Mouse (Mus musculus) ZHBTc4 (cell line): Measurements from ENCODE around the gene Creb3.
A peak's percentile ranks its signal among the peaks of the same experiment; 100 is the strongest.

ENCODE experiments used
- DNase-seq: peaks from one replicate; pipeline ENCODE4 v3.0.0-alpha.2; 2011; ENCODE audit warnings: low read depth, low spot score

The Creb3 gene

DNA sequence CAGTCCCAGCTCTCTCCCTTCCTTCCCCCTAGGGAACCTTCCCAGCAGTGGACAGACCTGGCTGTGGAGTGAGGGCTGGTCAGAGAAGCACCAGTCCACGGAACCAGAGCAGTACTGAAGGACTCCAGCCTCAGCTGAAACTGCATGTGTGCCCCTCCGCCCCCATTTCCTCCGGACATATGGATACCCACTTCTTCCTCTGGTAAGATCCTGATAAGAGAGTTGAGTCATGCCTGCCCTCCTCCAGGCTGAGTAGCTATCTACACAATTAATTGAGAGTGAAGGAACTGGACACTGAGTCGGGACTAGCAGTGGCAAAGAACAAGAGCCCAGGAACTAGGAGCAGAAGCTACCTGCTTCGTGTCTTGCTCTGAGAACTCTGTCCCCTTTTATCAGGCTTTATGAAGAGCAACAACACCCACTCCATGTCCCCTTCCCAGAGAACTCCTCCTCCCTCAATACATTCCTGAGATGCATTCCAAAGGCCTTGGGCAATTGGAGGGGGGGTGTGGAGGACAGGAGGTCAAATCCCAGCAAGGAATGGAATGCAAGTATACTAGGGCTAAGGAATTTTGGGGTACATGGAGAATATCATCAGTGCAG lies 4.0 kb upstream of the Creb3 start:
- DNase-seq = peak; percentile 88

DNA sequence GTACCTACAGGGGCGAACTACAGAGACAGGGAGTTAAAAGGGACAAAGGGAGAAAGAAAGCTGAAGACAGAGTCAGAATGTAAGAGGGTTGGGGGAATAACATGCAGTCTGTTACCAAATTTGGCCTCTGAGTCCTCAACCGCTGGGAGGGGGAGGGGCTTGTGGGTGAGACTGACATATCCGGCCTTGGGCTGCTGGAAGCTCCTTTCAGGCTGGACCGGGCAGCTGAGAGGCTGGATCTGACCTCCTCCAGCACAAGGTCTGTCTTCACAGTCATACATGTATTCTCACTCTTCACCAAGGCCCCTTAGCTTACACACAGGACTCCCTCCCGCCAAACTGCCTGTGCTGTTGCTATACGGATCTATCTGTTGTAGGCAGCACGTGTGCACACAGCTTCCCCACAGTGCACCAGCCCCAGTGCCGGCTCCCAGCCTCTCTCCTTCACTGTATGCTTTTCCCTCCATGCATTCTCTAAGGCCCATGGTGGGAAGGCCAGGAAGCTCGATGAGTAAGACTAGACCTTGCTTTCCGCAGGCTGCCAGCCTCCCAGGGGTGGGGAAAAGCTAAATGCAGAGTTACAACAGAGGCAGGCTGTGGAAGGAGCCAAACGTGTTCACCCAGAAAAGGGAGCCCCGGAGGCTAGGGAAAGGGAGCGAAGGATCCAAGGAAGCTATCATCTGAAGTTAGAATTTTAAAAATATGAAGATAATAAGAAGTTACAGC lies 3.3 kb upstream of the Creb3 start:
- DNase-seq = peak; percentile 77

DNA sequence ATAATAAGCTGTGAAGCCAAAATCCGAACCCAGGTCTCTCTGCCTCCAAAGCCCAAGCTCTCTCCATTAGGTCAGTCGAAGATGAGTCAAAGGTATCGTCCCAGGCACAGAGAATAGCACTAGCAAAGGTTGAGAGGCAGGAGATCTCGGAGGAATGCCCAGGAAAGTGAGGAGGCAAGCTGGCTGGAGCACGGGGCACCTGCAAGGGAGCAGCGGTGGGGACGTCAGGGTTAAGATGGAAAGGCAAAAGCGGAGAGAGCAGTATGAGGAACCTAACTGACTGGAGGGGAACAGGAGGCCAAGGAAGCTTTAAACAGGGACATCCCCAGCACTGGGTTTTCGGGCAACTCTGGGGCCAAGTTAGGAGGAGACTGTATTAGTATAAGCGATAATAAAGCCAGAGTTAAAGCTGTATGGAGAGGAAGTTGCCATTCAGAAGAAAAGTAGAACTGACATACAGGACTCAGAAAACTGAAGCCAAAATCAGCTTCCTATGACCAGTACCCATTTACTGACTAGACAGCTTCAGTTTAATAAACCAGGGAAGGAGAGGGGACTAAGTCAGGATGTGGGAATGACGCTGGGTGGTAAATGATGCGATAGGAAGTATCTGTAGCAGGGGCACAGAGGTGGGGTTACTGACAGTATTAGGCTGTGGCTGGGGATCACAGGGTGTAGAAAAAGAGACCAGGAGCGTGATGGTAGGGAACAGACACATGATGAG lies 2.5 kb upstream of the Creb3 start:
- DNase-seq = no peak

DNA sequence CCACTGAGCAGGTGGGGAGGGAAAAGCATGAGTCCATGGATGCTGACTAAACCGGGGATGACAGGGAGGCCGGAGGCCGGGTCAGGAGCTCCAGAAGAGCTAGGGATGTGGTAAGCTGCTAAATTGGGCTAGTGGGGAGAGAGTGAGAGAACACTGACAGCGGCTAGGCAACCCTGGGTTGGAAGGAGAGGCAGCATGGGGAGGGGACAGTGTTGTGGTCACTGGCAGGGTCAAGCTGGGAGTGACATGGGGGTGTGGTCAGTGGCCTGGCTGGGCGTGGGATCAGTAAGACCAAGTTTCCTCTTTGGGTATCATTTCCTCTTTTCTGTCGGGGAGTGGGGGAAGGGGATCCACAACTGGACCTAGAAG lies 1.9 kb upstream of the Creb3 start:
- DNase-seq = no peak

DNA sequence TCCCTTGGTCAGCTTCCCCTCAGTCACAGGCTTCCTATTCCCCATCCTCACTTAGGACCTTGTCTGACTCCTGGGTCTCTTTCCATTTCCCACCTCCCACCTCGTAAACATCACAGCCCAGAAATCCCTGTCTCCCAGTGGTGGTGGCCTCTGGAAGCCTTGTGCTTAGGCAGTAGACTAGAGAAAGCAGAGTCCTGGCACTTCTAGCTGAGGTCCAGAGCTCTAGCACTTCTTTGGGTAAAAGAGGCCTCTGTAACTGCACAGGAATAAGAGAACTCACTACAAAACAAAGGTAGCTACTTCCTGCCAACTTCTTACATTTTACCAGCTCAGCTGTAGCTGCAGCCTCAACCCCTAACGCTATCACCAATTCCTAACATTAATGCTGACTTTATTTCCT lies 1.2 kb upstream of the Creb3 start:
- no peak for DNase-seq

DNA sequence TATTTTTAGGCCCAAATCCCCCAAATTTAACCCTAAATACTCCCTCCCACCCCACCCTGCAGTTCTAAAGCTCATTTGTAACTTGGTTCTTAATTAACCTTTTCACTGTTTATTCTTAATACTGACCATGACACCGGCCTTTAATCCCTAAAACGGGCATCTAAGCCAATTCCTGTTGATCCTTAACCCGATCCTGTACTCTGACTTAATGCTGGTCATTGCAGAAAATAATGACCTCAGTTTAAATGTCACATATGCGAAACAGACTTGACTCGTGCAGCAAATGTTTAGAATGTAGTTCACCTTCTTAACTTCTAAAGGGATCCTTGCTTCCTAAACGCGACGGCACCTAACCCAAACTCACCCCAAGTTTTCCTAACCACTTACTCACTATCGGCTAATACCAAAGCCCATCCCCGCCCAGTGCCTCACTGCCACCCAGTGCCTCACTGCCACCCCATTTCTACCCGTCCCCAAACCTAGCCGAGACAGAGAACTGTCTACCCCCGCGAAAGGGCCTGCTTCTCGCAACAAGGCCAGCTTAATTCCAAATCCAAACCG lies 616 bp upstream of the Creb3 start:
- no peak for DNase-seq

DNA sequence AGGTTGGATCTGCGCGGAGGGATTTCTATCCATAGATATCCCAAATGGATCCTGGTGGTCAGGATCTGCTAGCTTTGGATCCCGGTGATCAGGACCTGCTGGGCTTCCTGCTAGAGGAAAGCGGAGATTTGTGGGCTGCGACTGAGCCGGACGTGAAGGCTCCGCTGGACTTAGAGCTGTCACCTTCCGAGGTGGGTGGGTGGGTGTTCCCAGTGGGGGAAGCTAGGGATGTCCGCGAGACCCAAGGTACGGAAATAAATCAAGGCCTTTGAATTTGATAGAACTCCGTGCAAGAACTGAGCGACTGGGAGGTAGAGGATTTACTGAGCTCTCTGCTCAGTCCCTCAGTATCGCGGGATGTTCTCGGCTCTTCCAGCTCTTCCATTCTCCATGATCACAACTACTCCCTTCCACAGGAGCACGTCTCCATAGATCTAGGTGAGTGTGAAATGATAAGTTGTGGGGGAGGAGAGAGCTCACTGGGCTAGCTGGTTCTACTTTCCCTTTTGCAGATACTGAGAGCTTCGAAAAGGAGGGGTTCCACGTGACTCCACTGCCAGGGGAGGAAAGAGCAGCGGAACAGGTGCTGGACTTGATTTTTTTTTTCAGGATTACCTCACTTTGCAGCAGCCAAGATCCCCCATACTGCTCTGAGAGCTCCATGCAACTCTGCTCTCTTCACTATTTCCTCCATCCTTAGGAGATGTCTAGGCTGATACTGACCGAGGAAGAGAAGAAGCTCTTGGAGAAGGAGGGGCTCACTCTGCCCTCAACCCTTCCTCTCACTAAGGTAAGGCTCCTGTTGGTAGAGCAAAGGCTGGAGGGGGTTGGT lies 853 bp downstream of the Creb3 start:
- DNase-seq = peak; percentile 62

DNA sequence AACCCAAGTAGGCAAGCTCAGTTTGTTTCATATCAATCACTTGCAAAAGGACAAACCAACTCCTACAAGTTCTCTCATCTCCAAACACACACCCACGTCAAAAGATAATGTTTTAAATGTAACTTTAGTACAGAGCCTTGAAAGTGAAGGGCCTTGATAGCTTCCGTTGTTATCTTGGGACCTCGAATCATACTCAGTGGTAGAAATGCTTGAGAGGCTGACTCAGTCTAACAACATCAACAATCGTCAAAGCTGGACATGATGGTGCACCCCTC lies 1.4 kb downstream of the Creb3 start:
- no peak for DNase-seq

DNA sequence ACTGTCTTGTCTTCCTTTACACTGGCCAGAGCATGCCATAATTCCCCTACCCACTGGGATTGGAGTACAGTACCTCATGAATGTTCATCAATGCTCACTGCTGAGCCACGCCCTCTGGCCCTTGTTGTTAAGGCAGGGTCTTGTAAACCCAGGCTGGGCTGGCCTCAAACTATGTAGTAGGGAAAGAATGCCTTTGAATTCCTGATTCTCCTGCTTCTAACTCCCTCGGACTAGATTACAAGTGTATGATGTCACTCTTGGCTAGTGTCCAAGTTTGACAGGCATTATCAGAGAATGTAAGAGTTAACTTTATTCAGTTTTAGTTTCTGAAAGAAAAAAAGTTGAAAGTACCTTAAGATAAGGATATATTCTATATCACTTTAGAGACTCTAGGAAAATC lies 2.1 kb downstream of the Creb3 start:
- DNase-seq = peak; percentile 85

DNA sequence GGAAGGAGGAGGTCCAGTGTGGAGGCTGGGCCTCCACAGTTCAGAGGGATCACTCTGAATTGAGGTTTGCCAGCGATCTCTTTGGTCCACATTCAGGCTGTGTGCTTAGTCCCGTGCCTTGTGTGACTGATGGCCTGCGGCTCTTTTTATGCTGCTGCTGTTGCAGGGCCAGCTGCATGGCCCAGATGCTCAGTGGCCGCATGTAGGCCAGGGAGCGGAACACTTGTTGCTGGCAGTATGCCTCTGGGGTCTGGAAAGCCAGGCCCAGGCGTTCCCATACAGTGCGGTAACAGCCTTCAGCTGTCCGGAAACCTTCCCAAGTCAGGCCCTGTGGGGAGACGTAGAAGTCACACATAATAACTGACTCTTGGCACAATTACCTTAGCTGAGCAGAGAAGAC lies 5.0 kb downstream of the Creb3 start:
- DNase-seq = no peak

DNA sequence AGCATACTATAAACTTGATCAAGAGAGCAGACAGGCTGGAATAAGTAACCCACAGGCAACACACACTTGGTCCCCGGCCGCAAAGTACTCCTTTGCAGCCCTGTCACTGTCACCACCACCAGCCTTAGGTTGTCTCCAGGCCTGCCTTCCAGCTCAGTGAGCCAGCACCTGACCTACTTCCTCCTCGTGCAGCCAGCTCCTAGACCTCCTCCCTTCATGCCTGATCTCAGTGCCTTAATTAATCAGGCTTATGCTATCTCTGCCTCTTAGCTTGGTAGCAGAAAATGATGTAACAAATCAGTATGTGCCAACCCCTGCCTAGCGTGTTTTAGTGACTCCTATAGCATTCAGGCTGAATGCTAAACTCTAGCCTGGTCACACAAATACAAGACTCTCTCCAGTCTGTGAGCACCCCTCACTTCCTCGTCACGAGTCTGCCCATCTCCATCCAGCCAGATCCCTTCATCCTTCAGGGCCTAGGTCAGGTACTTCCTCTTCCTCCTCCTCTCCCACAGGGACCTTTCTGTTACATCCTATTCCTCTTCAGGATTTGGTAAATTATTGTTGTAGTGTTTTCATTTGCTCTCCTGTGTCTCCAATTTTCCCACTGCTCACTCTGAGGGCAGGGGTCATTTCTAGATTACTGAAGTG lies 9.4 kb downstream of the Creb3 start:
- DNase-seq = no peak

DNA sequence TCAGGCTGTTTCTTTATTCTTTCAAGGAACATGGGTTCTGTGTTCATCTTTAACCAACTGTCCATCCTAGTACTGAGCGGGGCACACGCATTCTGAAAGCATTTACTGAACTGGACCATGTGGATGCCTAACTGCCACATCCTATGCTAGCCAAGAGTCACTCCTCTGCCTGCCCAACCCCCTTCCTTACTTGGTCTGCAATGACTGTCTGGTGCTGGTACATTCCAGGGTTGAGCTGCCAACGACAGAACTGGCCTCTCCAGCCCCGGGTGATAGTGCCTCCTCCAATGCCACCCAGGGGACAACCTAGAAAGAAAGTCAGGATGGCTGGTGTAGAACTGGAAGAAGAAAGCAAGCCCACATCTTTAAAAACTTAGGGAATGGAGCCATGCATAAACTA lies 11.4 kb downstream of the Creb3 start:
- no peak for DNase-seq

DNA sequence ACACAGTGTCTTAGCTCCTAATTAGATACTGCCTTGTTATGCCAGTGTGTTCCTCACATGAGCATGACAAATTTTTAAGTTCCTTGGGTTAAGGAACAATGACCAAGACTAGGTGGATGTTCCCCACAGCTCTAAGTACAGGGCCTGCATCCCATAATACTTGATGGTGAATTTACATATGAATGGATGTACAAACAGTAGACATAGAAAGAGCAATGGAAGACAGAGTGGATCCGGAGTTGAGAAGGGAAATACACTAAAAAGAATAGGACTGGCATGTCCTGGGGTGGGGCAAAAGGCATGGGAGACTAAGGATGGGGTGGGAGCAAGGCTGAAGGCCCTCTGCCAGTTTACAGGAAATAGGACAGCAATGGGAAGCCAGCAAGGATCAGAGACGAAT lies 13.2 kb downstream of the Creb3 start:
- peak; percentile 69 for DNase-seq

DNA sequence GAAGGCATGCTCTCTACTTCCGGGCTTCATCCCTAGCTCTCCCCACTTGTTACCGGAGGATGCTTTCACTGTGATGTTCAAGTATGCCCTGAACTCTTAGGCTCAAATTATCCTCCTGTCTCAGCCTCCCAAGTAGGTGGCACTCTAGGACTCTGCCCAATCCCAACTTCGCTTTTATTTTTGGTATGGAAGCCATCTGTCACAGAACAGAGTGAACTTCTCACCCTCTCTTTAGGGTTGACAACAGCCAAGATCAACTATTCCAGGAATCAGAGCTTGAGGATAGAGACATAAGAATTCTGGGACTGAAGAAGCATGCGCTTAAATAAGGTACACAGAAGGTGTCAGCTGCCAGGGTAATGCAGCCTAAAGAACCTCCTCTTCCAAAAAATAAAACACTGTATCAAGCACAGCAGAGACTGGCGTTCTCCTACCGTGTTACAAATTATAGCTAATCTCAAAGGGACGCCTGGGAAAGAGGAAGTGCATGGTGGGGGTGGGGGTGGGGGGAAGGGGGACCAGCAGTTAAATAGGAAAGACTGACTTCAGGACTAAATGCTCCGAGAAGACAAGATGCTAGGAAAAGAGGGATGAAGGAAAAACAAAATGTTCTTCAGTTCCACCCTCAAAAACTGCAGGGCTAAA lies 15.2 kb downstream of the Creb3 start:
- DNase-seq = no peak

DNA sequence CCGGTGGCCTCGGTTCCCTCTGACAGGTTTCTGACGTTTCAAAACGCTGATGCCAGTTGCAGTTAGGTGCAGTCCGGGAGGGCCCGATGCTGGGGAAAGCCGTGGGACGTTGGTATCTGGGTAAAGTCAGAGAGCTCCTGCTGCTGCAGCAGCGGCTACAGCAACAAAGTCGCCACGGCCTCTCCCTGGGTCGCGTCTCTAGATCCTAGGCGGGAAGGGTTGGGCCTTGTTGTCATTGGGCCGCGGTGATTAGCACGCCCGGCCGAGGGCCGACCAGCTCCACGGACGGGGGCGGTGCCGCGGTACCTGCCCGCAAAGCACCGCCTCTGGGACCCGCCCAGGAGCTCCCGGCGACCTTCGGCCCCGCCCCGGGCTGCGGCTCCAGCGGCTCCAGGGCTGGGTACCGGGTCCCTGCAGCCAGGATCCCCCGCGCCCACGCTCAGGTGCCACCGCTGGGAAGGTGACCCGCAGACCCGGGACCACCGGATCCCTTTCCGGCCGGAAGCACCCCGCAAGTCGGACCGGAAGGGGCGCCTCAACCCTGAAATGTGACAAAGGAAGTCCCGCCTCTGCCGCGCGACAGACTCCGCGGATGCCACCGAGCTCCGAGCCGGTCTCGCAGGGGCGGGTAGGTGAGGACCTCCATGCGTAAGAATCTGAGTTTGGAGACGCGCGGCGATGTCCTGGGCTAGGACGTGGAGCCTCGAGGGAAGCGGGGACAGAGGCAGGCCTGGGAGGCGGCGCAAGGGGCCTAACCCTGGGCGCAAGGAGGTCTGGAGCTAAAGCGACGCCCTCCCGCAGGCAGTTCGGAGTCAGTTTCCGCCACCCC lies 16.5 kb downstream of the Creb3 start, which contains the start of the genes Rgp1 and Gba2:
TSS of gene Rgp1 (plus strand) at position 340 of the 829 bp plus-strand sequence.
TSS of gene Gba2 (minus strand) at position 498 of the 829 bp plus-strand sequence.
- peak; percentile 96 for DNase-seq

DNA sequence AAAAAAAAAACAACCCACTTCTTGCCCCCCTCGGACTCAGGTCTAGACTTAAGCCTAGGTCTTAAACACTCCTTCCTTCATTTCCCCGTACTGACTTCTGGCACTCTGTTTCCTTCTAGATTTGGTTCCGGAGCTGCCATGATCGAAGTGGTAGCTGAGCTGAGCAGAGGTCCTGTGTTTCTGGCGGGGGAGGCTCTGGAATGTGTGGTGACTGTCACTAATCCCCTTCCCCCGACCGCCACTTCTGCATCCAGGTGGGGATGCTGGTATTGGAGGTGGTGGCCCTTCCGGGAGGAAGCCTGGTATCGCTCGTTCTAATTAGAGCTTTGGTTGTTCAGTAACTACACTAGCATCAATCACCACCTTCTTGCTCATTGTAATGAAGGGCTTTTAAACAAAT lies 17.1 kb downstream of the Creb3 start:
- DNase-seq = no peak

DNA sequence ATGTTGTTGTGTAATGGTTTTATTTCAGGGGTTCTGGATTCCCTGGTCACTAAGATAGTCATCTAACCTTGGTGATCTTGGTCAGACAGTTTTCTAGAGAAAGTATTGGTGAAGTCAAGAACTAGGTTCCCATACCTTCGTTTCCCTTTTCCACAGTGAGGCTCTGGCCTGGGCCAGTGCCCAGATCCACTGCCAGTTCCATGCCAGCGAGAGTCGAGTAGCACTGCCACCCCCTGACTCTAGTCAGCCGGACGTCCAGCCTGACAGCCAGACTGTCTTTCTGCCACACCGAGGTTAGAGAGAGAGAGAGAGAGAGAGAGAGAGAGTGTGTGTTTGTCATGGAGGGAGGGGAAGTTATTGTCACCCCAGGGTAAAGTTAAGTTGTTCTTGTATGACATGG lies 17.6 kb downstream of the Creb3 start:
- no peak for DNase-seq

DNA sequence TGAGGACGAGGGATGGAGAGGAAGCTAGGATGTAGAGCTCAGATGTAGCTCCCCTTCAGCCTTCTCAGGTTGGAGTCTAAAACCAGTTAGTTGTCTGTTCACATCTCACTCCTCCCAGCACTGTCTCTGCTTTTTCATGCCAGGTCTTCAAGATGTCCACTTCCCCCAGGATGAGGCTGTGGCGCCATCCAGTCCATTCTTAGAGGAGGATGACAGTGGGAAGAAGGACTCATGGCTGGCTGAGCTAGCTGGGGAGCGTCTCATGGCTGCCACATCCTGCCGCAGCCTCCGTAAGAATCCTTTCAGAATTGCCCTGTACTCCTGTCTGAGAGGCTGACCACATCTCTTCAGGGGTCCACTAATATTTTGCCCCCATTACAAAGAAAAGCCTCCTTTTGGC lies 18.6 kb downstream of the Creb3 start:
- no peak for DNase-seq

DNA sequence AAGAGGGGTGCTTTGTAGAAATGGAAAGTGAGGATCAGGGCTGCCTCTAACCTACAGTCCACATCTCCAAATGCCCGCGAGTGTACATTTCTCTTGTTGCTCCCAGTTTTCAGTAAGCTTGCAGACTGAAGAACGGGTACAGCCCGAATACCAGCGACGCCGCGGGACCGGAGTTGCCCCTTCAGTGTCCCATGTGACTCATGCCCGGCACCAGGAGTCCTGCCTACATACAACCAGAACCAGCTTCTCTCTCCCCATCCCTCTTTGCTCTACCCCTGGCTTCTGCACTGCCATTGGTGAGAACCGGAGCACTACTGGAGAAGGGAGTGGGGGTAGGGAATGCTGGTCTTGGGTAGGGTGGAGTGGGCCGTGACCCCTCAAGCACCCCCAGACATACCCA lies 19.2 kb downstream of the Creb3 start:
- no peak for DNase-seq

DNA sequence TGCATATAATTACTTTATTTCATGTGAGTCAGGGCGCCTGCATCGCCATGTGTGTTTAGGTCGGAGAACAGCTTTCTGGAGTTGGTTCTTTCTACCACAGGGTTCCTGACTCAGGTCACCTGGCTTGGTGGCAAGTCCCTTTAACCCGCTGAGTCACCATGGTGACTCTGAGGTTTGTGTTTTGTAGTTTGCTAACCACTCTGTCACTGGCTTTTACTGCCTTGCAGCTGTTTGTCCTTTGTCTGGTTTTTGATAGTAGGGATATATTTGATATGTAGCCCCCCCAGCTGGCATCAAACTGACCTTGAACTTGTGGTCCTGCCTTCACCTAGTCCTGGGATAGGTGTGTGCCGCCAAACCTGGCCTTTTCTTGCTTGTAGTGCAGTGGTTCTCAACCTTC lies 20.1 kb downstream of the Creb3 start:
- no peak for DNase-seq
